Mouse (Mus musculus) left cerebral cortex, adult 9 months (tissue): ENCODE data around the gene Nab1.

Source experiments
- DNase-seq, 2 experiments: peaks; one replicate each; pipeline ENCODE4 v3.0.0; 2022; ENCODE audit warnings: low spot score in 2 of 2

Gene Nab1

GRCm38 (mm10) chr1:52474291-52474690 is 26.2 kb downstream of the Nab1 start:
- DNase-seq = no peak

- DNase-seq = no peak
These were observed 29.5 kb downstream of the Nab1 start for GRCm38 (mm10) chr1:52470811-52471489.

DNA sequence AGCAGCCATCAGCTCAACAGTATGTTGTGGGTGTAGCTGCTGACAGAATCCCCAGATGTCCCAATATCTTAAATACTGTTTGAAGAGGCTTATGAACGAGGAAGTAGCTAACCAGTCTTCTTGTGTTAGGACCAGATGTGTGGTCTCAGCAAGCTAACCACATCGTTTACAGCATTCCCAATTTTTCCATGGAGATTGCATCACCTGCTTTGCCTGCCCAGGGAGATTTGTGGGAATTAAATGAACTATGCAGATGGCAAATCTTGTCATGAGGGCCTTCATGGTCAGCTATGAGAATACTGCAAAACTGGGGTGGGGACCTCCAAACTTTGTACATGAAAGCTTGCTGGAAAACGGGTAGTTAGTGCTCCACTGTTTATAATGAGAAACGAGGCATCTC is 30.2 kb downstream of the Nab1 start:
- no peak for DNase-seq

- DNase-seq = no peak
These were observed 33.9 kb downstream of the Nab1 start for GRCm38 (mm10) chr1:52466518-52467120.

DNA sequence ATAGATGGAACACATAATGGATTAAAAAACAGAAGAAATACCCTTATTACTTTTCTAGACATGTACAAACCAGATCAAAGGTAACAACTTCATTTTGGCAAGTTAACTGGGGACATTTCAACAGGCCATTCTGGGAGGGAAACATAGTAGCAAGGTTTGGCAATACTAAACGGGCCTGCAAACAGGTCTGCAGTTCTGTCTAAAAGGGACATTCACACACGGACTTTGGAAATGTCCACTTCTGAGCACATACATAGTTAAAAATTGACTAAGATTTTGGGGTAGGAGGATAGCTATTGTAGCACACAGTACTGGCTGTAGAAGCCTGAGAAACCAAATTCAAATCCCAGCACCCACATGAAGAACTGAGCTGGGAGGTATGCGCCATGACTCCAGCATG is 34.6 kb downstream of the Nab1 start:
- DNase-seq = no peak

GRCm38 (mm10) chr1:52465264-52465663 is 35.2 kb downstream of the Nab1 start:
- peak; percentile 73 to 74 for DNase-seq

- no peak for DNase-seq
These were observed 37.2 kb downstream of the Nab1 start for GRCm38 (mm10) chr1:52463305-52463704.

GRCm38 (mm10) chr1:52456571-52456970 is 43.9 kb downstream of the Nab1 start:
- DNase-seq = no peak

GRCm38 (mm10) chr1:52454509-52455001 is 45.9 kb downstream of the Nab1 start:
- DNase-seq = peak in 1 of 2 experiments; percentile 31

GRCm38 (mm10) chr1:52451360-52451759 is 49.1 kb downstream of the Nab1 start:
- no peak for DNase-seq

DNA sequence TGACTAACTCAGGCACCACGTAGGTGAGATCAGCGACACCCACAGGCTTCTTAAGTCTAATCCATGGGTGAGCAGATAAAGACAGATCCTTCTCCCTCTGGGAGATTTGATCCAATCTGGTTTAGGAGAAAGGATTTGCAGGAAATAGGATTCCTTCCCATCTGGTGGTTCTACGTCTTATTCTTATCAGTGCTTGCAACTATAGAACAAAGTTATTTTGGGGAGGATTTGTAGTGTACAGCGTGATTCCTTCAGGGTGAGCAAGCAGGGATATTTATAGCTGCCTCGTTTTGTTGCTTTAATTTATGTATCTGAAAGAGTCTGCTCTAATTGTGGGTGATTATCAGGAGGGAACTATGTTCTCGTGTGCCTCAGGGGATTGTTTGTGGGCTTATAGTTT is 64.6 kb downstream of the Nab1 start:
- peak; percentile 14 to 49 for DNase-seq

DNA sequence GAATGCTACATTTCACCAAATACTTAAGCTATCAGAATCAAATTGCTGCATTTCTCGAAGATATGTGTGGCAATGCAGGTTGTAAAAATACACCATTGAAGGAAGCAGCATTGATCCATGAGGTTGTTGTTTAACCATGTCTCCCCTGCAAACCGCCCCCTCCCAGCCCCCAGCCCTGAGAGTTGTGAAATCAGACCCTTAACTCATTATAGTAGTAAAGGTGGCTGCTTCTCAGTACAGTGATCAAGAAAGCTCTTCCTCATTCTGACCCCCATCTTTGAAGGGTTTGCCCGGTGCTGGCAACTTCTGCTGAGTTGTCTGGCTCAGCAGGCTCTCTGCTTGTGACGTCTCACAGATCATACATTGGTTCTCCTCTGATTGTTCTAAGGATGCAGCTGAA is 66.4 kb downstream of the Nab1 start:
- no peak for DNase-seq

- DNase-seq = no peak
These were observed 68.7 kb downstream of the Nab1 start for GRCm38 (mm10) chr1:52431806-52432205.

DNA sequence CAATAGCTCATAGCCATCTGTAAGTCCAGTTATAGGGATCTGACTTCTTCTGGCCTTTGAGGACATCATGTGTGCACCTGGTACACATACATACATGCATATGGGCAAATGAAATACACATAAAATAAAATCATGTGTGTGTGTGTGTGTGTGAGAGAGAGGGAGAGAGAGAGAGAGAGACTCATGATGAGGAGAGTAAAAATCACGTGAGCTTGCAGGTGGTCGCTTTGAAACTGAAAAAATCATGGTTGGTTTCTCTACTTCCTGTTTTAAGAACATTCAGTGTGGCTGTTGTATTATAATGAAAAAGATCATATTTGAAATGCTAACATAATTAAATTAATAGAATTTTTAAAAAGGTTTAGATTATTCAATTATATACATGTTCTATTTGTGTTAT is 69.9 kb downstream of the Nab1 start:
- DNase-seq = no peak

- no peak for DNase-seq
These were observed 70.4 kb downstream of the Nab1 start for GRCm38 (mm10) chr1:52430116-52430515.

- DNase-seq = no peak
These were observed 72.5 kb downstream of the Nab1 start for GRCm38 (mm10) chr1:52427841-52428464.

DNA sequence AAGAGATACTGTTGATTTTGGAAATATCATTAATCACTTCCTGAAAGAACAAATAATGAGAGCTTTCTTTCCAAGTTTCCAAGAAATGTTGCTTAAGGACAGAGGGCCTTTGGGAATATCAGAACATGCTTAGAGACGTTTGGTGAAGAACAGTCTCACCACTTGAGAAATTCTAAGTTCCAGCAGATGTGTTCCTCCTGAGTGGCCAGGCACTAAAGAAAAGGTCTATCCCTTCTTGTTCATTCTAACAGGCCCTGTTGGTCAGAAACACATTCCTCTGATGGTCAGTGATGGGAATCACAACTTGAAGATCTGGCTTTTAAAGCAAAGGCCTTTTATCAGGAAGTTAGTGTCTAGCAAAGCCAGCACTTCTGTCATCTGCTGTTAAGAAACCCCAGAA is 76.6 kb downstream of the Nab1 start:
- DNase-seq = no peak

GRCm38 (mm10) chr1:52423057-52423456 is 77.4 kb downstream of the Nab1 start:
- DNase-seq = no peak

- no peak for DNase-seq
These were observed 78.3 kb downstream of the Nab1 start for GRCm38 (mm10) chr1:52422137-52422536.

GRCm38 (mm10) chr1:52421623-52422022 is 78.9 kb downstream of the Nab1 start:
- no peak for DNase-seq

DNA sequence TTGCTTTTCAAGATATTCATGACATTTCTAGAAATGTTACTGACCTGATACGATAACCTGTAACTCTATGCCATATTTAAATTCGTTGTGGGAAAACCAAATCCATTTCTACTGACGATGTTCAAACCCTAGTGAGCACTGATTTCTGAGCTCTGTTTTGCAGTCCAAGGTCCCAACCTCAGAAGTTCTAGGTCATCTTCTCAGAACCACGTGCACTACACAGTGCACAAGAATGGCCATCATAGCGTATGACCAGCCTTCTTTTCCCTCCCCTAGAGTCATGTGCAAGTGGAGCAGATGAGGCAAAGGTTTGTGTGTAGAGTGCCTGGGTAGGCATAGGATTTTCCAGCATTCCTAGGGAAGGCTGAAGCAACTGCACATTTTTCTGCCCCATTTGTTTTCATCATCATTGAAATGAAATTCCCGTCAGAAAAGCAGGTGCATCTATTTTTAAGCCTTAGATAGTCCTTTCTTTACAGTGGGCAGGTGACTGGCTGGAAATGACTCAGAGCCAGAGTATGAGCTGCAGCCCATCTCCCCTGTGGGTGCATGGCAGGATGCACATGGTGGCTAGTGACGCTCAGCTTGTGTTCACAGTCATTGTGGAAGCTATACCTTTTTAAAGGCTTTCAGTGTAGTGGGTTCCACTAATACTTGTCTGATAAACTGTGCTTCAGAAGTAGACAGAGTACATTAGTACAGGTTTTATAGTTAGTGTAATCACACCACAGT is 81.2 kb downstream of the Nab1 start:
- DNase-seq = no peak
